Mouse (Mus musculus): ENCODE measurements around the gene Urb2. TPM values are rescaled to one million over a fixed set of nuclear protein-coding genes. Genes with fewer than 3 reads are reported as not detected.

Gene Urb2
- total and polyA plus RNA-seq, 3 experiments = 2.6 to 6.3 (median 6.2) TPM

- no peak overlapping the region for H3K4me3 ChIP-seq
- peak in 1 of 2 experiments; percentile 19 for DNase-seq
- TF ChIP-seq CTCF (IDR thresholded peaks at IDR 0.05) (no peak), POLR2A (IDR thresholded peaks at IDR 0.05; ENCODE audit: insufficient read depth, low read depth, low read length) (no peak), EP300 (IDR thresholded peaks at IDR 0.05; ENCODE audit: insufficient read depth, low read depth, low read length) (no peak)
- peak overlapping the region; percentile 28; the same call in 1 of the 2 replicates for H3K27ac ChIP-seq
- no peaks in the 10 kb centered on the region for H3K4me1 ChIP-seq (ENCODE audit: control insufficient read depth, insufficient read depth, low read length)
- no peaks in the 10 kb centered on the region for H3K27me3 ChIP-seq (ENCODE audit: control insufficient read depth, insufficient read depth, low read length)
- WGBS = 34% methylated on average over 7 of the region's 7 CpGs
- H3K36me3 ChIP-seq (ENCODE audit: control insufficient read depth, insufficient read depth, low read length) = no peaks in the 10 kb centered on the region
- H3K79me2 ChIP-seq (replicated peaks; ENCODE audit: control insufficient read depth, insufficient read depth, low read length) = no peaks in the 10 kb centered on the region
- H3K9ac ChIP-seq (ENCODE audit: low read depth, low read length) = no peak overlapping the region
- intact Hi-C loops (cut with DNase I) = no loop called here
Observed at GRCm38 (mm10) chr8:123989128-123989527, 32.2 kb upstream of the Urb2 start.

GRCm38 (mm10) chr8:123990277-123991049 lies 30.8 kb upstream of the Urb2 start:
- DNase-seq = no peak
- intact Hi-C loops (cut with DNase I) = no loop called here
- H3K4me1 ChIP-seq (ENCODE audit: control insufficient read depth, insufficient read depth, low read length) = no peaks in the 10 kb centered on the region
- TF ChIP-seq POLR2A (IDR thresholded peaks at IDR 0.05; ENCODE audit: insufficient read depth, low read depth, low read length) = no peak
- TF ChIP-seq CTCF (IDR thresholded peaks at IDR 0.05) = no peak
- no peak for TF ChIP-seq EP300 (IDR thresholded peaks at IDR 0.05; ENCODE audit: insufficient read depth, low read depth, low read length)
- no peak overlapping the region for H3K27ac ChIP-seq
- WGBS = 66% methylated on average over 13 of the region's 13 CpGs
- no peak overlapping the region for H3K4me3 ChIP-seq
- H3K79me2 ChIP-seq (replicated peaks; ENCODE audit: control insufficient read depth, insufficient read depth, low read length) = no peaks in the 10 kb centered on the region
- no peaks in the 10 kb centered on the region for H3K27me3 ChIP-seq (ENCODE audit: control insufficient read depth, insufficient read depth, low read length)
- H3K9ac ChIP-seq (ENCODE audit: low read depth, low read length) = no peak overlapping the region
- H3K36me3 ChIP-seq (ENCODE audit: control insufficient read depth, insufficient read depth, low read length) = no peaks in the 10 kb centered on the region

GRCm38 (mm10) chr8:123992587-123992986 lies 28.7 kb upstream of the Urb2 start:
- Histone ChIP-seq H3K4me1 (ENCODE audit: control insufficient read depth, insufficient read depth, low read length) (no peaks in the 10 kb centered on the region), H3K79me2 (replicated peaks; ENCODE audit: control insufficient read depth, insufficient read depth, low read length) (no peaks in the 10 kb centered on the region; the same call in 1 of the 2 replicates), H3K27me3 (ENCODE audit: control insufficient read depth, insufficient read depth, low read length) (no peaks in the 10 kb centered on the region), H3K9ac (ENCODE audit: low read depth, low read length) (no peak overlapping the region), H3K36me3 (ENCODE audit: control insufficient read depth, insufficient read depth, low read length) (no peaks in the 10 kb centered on the region), H3K4me3 (no peak overlapping the region), H3K27ac (no peak overlapping the region)
- TF ChIP-seq POLR2A (IDR thresholded peaks at IDR 0.05; ENCODE audit: insufficient read depth, low read depth, low read length) (no peak), CTCF (IDR thresholded peaks at IDR 0.05) (peak; percentile 55)
- 66% methylated on average over 8 of the region's 8 CpGs for WGBS
- DNase-seq = no peak
- intact Hi-C loops (cut with DNase I) = no loop called here

GRCm38 (mm10) chr8:123993597-123993996 lies 27.7 kb upstream of the Urb2 start:
- H3K9ac ChIP-seq (ENCODE audit: low read depth, low read length) = no peak overlapping the region
- H3K4me1 ChIP-seq (ENCODE audit: control insufficient read depth, insufficient read depth, low read length) = no peaks in the 10 kb centered on the region
- H3K36me3 ChIP-seq (ENCODE audit: control insufficient read depth, insufficient read depth, low read length) = no peaks in the 10 kb centered on the region
- no peaks in the 10 kb centered on the region for H3K27me3 ChIP-seq (ENCODE audit: control insufficient read depth, insufficient read depth, low read length)
- no peaks in the 10 kb centered on the region; the same call in 1 of the 2 replicates for H3K79me2 ChIP-seq (replicated peaks; ENCODE audit: control insufficient read depth, insufficient read depth, low read length)
- intact Hi-C loops (cut with DNase I) = no loop called here
- H3K4me3 ChIP-seq = no peak overlapping the region
- H3K27ac ChIP-seq = no peak overlapping the region
- TF ChIP-seq CTCF (IDR thresholded peaks at IDR 0.05) (no peak), POLR2A (IDR thresholded peaks at IDR 0.05; ENCODE audit: insufficient read depth, low read depth, low read length) (no peak), EP300 (IDR thresholded peaks at IDR 0.05; ENCODE audit: insufficient read depth, low read depth, low read length) (no peak)
- WGBS = 90% methylated on average over 5 of the region's 5 CpGs
- no peak for DNase-seq

- Histone ChIP-seq H3K4me1 (ENCODE audit: control insufficient read depth, insufficient read depth, low read length) (no peaks in the 10 kb centered on the region), H3K9ac (ENCODE audit: low read depth, low read length) (no peak overlapping the region), H3K4me3 (no peak overlapping the region), H3K27me3 (ENCODE audit: control insufficient read depth, insufficient read depth, low read length) (no peaks in the 10 kb centered on the region), H3K79me2 (replicated peaks; ENCODE audit: control insufficient read depth, insufficient read depth, low read length) (no peaks in the 10 kb centered on the region; the same call in 1 of the 2 replicates), H3K36me3 (ENCODE audit: control insufficient read depth, insufficient read depth, low read length) (no peaks in the 10 kb centered on the region), H3K27ac (no peak overlapping the region)
- DNase-seq = no peak
- 79% methylated on average over 3 of the region's 3 CpGs for WGBS
- intact Hi-C loops (cut with DNase I) = no loop called here
- TF ChIP-seq POLR2A (IDR thresholded peaks at IDR 0.05; ENCODE audit: insufficient read depth, low read depth, low read length) (no peak), EP300 (IDR thresholded peaks at IDR 0.05; ENCODE audit: insufficient read depth, low read depth, low read length) (no peak), CTCF (IDR thresholded peaks at IDR 0.05) (no peak)
Observed at GRCm38 (mm10) chr8:123993997-123994396, 27.3 kb upstream of the Urb2 start.

- peaks cover 6% of the 10 kb centered on the region for H3K4me1 ChIP-seq (ENCODE audit: control insufficient read depth, insufficient read depth, low read length)
- 59% methylated on average over 2 of the region's 2 CpGs for WGBS
- intact Hi-C loops (cut with DNase I) = no loop called here
- H3K36me3 ChIP-seq (ENCODE audit: control insufficient read depth, insufficient read depth, low read length) = peaks cover 5% of the 10 kb centered on the region
- TF ChIP-seq EP300 (IDR thresholded peaks at IDR 0.05; ENCODE audit: insufficient read depth, low read depth, low read length) (peak; percentile 83), POLR2A (IDR thresholded peaks at IDR 0.05; ENCODE audit: insufficient read depth, low read depth, low read length) (no peak), CTCF (IDR thresholded peaks at IDR 0.05) (no peak)
- H3K79me2 ChIP-seq (replicated peaks; ENCODE audit: control insufficient read depth, insufficient read depth, low read length) = no peaks in the 10 kb centered on the region; the same call in 1 of the 2 replicates
- no peak overlapping the region; the same call in 1 of the 2 replicates for H3K27ac ChIP-seq
- DNase-seq = peak in 1 of 2 experiments; percentile 39
- no peak overlapping the region for H3K4me3 ChIP-seq
- H3K27me3 ChIP-seq (ENCODE audit: control insufficient read depth, insufficient read depth, low read length) = no peaks in the 10 kb centered on the region
- H3K9ac ChIP-seq (ENCODE audit: low read depth, low read length) = no peak overlapping the region
Observed at GRCm38 (mm10) chr8:123999568-123999967, 21.7 kb upstream of the Urb2 start.
